Mouse (Mus musculus) E14TG2a.4 (cell line): ENCODE measurements around the gene Zbp1.

Experiments
- CTCF ChIP-seq: conservative IDR thresholded peaks from 2 replicates; pipeline ENCODE4 v1.5.1; 2014; ENCODE audit warnings: low read length
- NANOG ChIP-seq: IDR thresholded peaks from 2 replicates; pipeline ENCODE4 v1.6.1; 2014; ENCODE audit warnings: borderline replicate concordance, low read length, mixed read lengths

GRCm38 (mm10) chr2:173202924-173203689 lies 15.6 kb downstream of the Zbp1 start:
- TF ChIP-seq CTCF (no peak), NANOG (no peak)
